Mouse (Mus musculus) heart, postnatal 0 days (tissue): ENCODE results near the gene Tbc1d10c.

ENCODE experiments used
- CTCF ChIP-seq: IDR thresholded peaks from 2 replicates; pipeline ENCODE4 v1.5.1; 2016; ENCODE audit warnings: antibody characterized with exemption, control low read depth, low read depth
- EP300 ChIP-seq: IDR thresholded peaks from 2 replicates; pipeline ENCODE4 v1.6.1; 2016; ENCODE audit warnings: antibody characterized with exemption, low read depth

DNA sequence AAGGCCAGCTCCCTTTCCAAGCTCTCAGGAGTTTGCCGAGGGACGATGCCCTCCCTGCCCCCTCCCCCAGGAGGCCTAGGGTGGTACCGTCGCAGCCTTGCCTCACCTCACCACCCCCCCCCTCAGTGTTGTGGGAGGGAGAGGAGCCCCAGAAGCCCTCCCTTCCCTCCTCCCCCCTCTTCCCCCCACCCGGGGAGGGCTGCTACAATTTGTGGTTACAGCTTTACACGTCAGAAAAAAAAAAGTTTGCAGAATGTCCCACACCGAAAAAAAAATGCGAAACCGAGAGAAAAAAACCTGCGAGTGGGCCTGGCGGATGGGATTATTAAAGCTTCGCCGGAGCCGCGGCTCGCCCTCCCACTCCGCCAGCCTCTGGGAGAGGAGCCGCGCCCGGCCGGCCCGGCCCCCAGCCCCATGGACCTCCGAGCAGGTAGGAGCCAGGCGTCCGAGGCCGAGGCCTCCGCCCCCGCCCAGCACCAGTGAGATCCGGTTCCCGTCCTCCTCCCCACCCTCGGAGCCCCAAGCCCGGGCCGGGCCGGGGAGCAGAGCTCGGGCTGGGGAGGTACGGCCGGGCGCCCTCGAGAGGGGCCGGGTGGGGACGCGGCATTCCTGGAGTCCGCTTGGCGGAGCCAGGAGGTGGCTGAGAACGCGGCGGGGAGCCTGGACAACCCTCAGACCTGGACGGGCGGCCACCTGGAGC, 23.1 kb upstream of the Tbc1d10c start, which contains the start of the genes Clcf1 and AC109138.7:
- no peak for TF ChIP-seq CTCF
- TF ChIP-seq EP300, result no peak
